In the genomic region with DNA sequence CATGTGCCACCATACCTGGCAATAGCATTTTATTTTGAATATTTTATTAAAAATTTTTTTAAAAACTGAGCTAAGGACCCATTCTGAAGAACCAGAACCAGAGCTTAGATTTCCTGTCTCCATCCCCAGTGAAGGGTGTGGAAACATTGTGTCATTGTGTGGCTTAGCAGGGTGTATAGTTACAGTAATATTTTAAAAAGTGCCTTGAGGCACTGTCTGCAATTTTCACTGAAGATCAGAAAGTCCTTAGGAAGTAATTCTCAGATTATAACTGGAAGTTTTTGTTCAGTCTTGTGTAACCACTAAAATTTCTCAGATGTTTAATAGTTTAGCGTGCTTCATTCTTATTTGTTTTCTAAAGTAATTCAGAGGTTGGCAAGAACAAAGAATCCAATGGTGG, we compare ENCODE assay signal across 28 mouse cellular contexts. TPM values are rescaled to one million over a fixed set of nuclear protein-coding genes. Genes with fewer than 3 reads are reported as not detected.
DNase-seq lines count a peak whose midpoint lies in the region; ATAC-seq and TF ChIP-seq lines count a peak whose summit lies in the region.
"Had no signal": no experiment of that assay in that cellular context is flagged by ENCODE, and none has a peak within 500 bp of the region (broad histone marks: within the 10 kb centered on the region; RNA-seq: fewer than 3 reads in every experiment).

No protein-coding gene starts in this region.

- no peak overlapping the region for H3K4me2 ChIP-seq in forebrain, embryonic 14.5 days (ENCODE audit: low read length)
- H3K4me2 ChIP-seq in forebrain, postnatal 0 days (ENCODE audit: low read depth) = no peak overlapping the region
- no peak overlapping the region for H3K4me2 ChIP-seq in lung, postnatal 0 days (replicated peaks; ENCODE audit: low read depth, low read length)
- H3K4me2 ChIP-seq in myocyte (ENCODE audit: low read depth) = peak overlapping the region; percentile 43
- H3K4me2 ChIP-seq: forebrain, embryonic 15.5 days; heart, embryonic 15.5 days; hindbrain, embryonic 15.5 days; limb, embryonic 15.5 days; neural tube, embryonic 15.5 days; stomach, embryonic 15.5 days had no signal

- DNase-seq in forebrain, embryonic 14.5 days (ENCODE audit: low spot score) = no peak
- DNase-seq in forebrain, postnatal 0 days = no peak
- DNase-seq in lung, postnatal 0 days (ENCODE audit: low spot score) = no peak
- DNase-seq in lung, postnatal 25 days (ENCODE audit: low spot score) = no peak
- no peak for DNase-seq in urinary bladder, postnatal 36 days (ENCODE audit: low spot score in 2 of 2)
- DNase-seq in right cerebral cortex, postnatal 25 days = no peak
- DNase-seq: adrenal gland, postnatal 14 days; B cell, adult 2 months; cerebellum, adult 11 months; cerebellum, postnatal 14 days; gastrocnemius, postnatal 25 days; heart, adult 2 months; heart, postnatal 4 days; kidney, adult 18-20 months; kidney, postnatal 4 days; layer of hippocampus, adult 9-11 months; midbrain, embryonic 14.5 days; right cerebral cortex, postnatal 14 days; thymus, adult 2 months had no signal

- H3K79me2 ChIP-seq in myocyte (ENCODE audit: control insufficient read depth, insufficient read depth) = peaks cover 93% of the 10 kb centered on the region

- H3K9ac ChIP-seq in forebrain, embryonic 14.5 days (ENCODE audit: low read length) = no peak overlapping the region
- no peak overlapping the region for H3K9ac ChIP-seq in forebrain, postnatal 0 days
- no peak overlapping the region for H3K9ac ChIP-seq in lung, postnatal 0 days (replicated peaks; ENCODE audit: low read depth)
- H3K9ac ChIP-seq: forebrain, embryonic 15.5 days; heart, embryonic 15.5 days; hindbrain, embryonic 15.5 days; limb, embryonic 15.5 days; neural tube, embryonic 15.5 days; stomach, embryonic 15.5 days had no signal

- H3K4me1 ChIP-seq in forebrain, embryonic 14.5 days (ENCODE audit: control insufficient read depth, insufficient read depth, low read length) = peaks cover 13% of the 10 kb centered on the region
- no peaks in the 10 kb centered on the region for H3K4me1 ChIP-seq in forebrain, postnatal 0 days (ENCODE audit: insufficient read depth)
- H3K4me1 ChIP-seq in lung, postnatal 0 days (ENCODE audit: insufficient read depth, low read depth, low read length) = peaks cover 14% of the 10 kb centered on the region; the same call in 1 of the 2 replicates
- H3K4me1 ChIP-seq in embryonic fibroblast, embryonic 13.5 days (ENCODE audit: control insufficient read depth, insufficient read depth, low read length) = peaks cover 28% of the 10 kb centered on the region

- no peaks in the 10 kb centered on the region for H3K36me3 ChIP-seq in forebrain, embryonic 14.5 days (ENCODE audit: control insufficient read depth, insufficient read depth, low read length)
- H3K36me3 ChIP-seq in forebrain, postnatal 0 days (ENCODE audit: insufficient read depth) = no peaks in the 10 kb centered on the region
- no peaks in the 10 kb centered on the region for H3K36me3 ChIP-seq in lung, postnatal 0 days (ENCODE audit: insufficient read depth, low read length)
- H3K36me3 ChIP-seq in myocyte (ENCODE audit: control insufficient read depth, insufficient read depth) = no peaks in the 10 kb centered on the region
- H3K36me3 ChIP-seq: forebrain, embryonic 15.5 days; heart, embryonic 15.5 days; hindbrain, embryonic 15.5 days; limb, embryonic 15.5 days; neural tube, embryonic 15.5 days; stomach, embryonic 15.5 days had no signal

- no peak for TF ChIP-seq POLR2A in embryonic fibroblast, embryonic 13.5 days (IDR thresholded peaks at IDR 0.05; ENCODE audit: low read depth, low read length)
- no peak for TF ChIP-seq POLR2A in myocyte (IDR thresholded peaks at IDR 0.05; ENCODE audit: insufficient read length, low read depth)

- ATAC-seq in forebrain, embryonic 14.5 days = no peak
- ATAC-seq in forebrain, postnatal 0 days = no peak
- no peak for ATAC-seq in lung, postnatal 0 days
- ATAC-seq: activated CD4-positive, CD25-positive, alpha-beta regulatory T cell, adult 4 months; forebrain, embryonic 15.5 days had no signal

- H3K27ac ChIP-seq in forebrain, embryonic 14.5 days (ENCODE audit: low read depth, low read length) = peak overlapping the region; percentile 14; the same call in 1 of the 2 replicates
- no peak overlapping the region for H3K27ac ChIP-seq in forebrain, postnatal 0 days (ENCODE audit: low read depth, low read length)
- H3K27ac ChIP-seq in lung, postnatal 0 days (ENCODE audit: low read length) = peak overlapping the region; percentile 64
- peak overlapping the region; percentile 31 for H3K27ac ChIP-seq in embryonic fibroblast, embryonic 13.5 days (ENCODE audit: insufficient read depth, low read length)
- H3K27ac ChIP-seq: forebrain, embryonic 15.5 days; heart, adult 2 months; heart, embryonic 15.5 days; hindbrain, embryonic 15.5 days; limb, embryonic 15.5 days; neural tube, embryonic 15.5 days; stomach, embryonic 15.5 days had no signal

- no peak for TF ChIP-seq CTCF in forebrain, postnatal 0 days (IDR thresholded peaks at IDR 0.05; ENCODE audit: low read depth)
- no peak for TF ChIP-seq CTCF in lung, postnatal 0 days (IDR thresholded peaks at IDR 0.05)
- TF ChIP-seq CTCF in embryonic fibroblast, embryonic 13.5 days (IDR thresholded peaks at IDR 0.05; ENCODE audit: borderline replicate concordance, insufficient read depth, low read length) = no peak

- WGBS in forebrain, embryonic 14.5 days = 44% methylated on average over 1 of the region's 1 CpGs
- WGBS in forebrain, postnatal 0 days = 29% methylated on average over 1 of the region's 1 CpGs
- 35% methylated on average over 1 of the region's 1 CpGs for WGBS in lung, postnatal 0 days

- no peaks in the 10 kb centered on the region for H3K27me3 ChIP-seq in forebrain, embryonic 14.5 days (replicated peaks; ENCODE audit: control insufficient read depth, insufficient read depth, low read length)
- no peaks in the 10 kb centered on the region for H3K27me3 ChIP-seq in forebrain, postnatal 0 days (ENCODE audit: insufficient read depth, low read length)
- no peaks in the 10 kb centered on the region for H3K27me3 ChIP-seq in lung, postnatal 0 days (replicated peaks; ENCODE audit: insufficient read depth, low read length)
- H3K27me3 ChIP-seq in myocyte (ENCODE audit: control insufficient read depth, insufficient read depth, insufficient read length) = no peaks in the 10 kb centered on the region
- H3K27me3 ChIP-seq: forebrain, embryonic 15.5 days; heart, embryonic 15.5 days; hindbrain, embryonic 15.5 days; limb, embryonic 15.5 days; neural tube, embryonic 15.5 days; stomach, embryonic 15.5 days had no signal

- no peaks in the 10 kb centered on the region for H3K9me3 ChIP-seq in forebrain, embryonic 14.5 days (replicated peaks; ENCODE audit: control insufficient read depth, low read length)
- 0 out of 2 replicates have a peak, but pooled peaks cover 3% of the 10 kb centered on the region for H3K9me3 ChIP-seq in forebrain, postnatal 0 days (ENCODE audit: low read length)
- H3K9me3 ChIP-seq in lung, postnatal 0 days (ENCODE audit: low read length) = no peaks in the 10 kb centered on the region
- H3K9me3 ChIP-seq: forebrain, embryonic 15.5 days; heart, embryonic 15.5 days; hindbrain, embryonic 15.5 days; limb, embryonic 15.5 days; neural tube, embryonic 15.5 days; stomach, embryonic 15.5 days had no signal

- TF ChIP-seq EP300 in lung, postnatal 0 days (IDR thresholded peaks at IDR 0.05) = no peak

- no peak overlapping the region for H3K4me3 ChIP-seq in forebrain, embryonic 14.5 days (ENCODE audit: low read depth, low read length)
- H3K4me3 ChIP-seq in forebrain, postnatal 0 days (ENCODE audit: low read depth, low read length) = no peak overlapping the region
- H3K4me3 ChIP-seq in lung, postnatal 0 days (ENCODE audit: low read depth, low read length) = no peak overlapping the region
- H3K4me3 ChIP-seq in embryonic fibroblast, embryonic 13.5 days (ENCODE audit: insufficient read depth, low read length) = no peak overlapping the region
- no peak overlapping the region for H3K4me3 ChIP-seq in myocyte
- H3K4me3 ChIP-seq: forebrain, embryonic 15.5 days; heart, adult 2 months; heart, embryonic 15.5 days; hindbrain, embryonic 15.5 days; limb, embryonic 15.5 days; neural tube, embryonic 15.5 days; stomach, embryonic 15.5 days had no signal

- H3ac ChIP-seq in myocyte (ENCODE audit: control insufficient read depth, insufficient read length) = no peak overlapping the region

TF ChIP-seq in myocyte, 11 proteins besides CTCF, POLR2A, EP300 and RAD21:
- TF ChIP-seq TCF3 (IDR thresholded peaks at IDR 0.05; ENCODE audit: insufficient read length, low read depth) = no peak
- TF ChIP-seq MYOD1 (IDR thresholded peaks at IDR 0.05; ENCODE audit: control insufficient read depth in 1 of 3, insufficient read length in 2 of 3, low read depth in 2 of 3) = no peak
- no peak for TF ChIP-seq POLR2AphosphoS2 (IDR thresholded peaks at IDR 0.05; ENCODE audit: insufficient read length, low read depth)
- TF ChIP-seq REST (IDR thresholded peaks at IDR 0.05; ENCODE audit: insufficient read depth, insufficient read length) = no peak
- TF ChIP-seq MAX (IDR thresholded peaks at IDR 0.05; ENCODE audit: low read depth) = no peak
- no peak for TF ChIP-seq SRF (IDR thresholded peaks at IDR 0.05; ENCODE audit: control insufficient read depth, insufficient read length, low read depth)
- TF ChIP-seq E2F4 (IDR thresholded peaks at IDR 0.05; ENCODE audit: insufficient read depth) = no peak
- no peak for TF ChIP-seq CEBPB (IDR thresholded peaks at IDR 0.05; ENCODE audit: insufficient read depth, poor library complexity, severe bottlenecking)
- TF ChIP-seq MYOG (IDR thresholded peaks at IDR 0.05; ENCODE audit: control insufficient read depth in 1 of 3, insufficient read depth in 1 of 3, insufficient read length in 2 of 3, low read depth in 2 of 3) = no peak
- no peak for TF ChIP-seq TCF12 (IDR thresholded peaks at IDR 0.05; ENCODE audit: insufficient read depth, poor library complexity, severe bottlenecking)
- no peak for TF ChIP-seq USF1 (IDR thresholded peaks at IDR 0.05; ENCODE audit: low read depth)

RNA-seq across cellular contexts. Expression of gene Lpin2, which starts 11.1 kb away (rescaled TPM):
- 29.8 and 36.7 TPM in 2 replicates for polyA plus RNA-seq in forebrain, embryonic 14.5 days (2014; fragmentation: Nextera tagmentation; extraction: Ambion mirVana)
- 44.5 and 58.6 TPM in 2 replicates for total RNA-seq in forebrain, postnatal 0 days (2014; rRNA removed)
- polyA plus RNA-seq in forebrain, postnatal 0 days (2015; fragmentation: Nextera tagmentation; extraction: Ambion mirVana) = 23.6 and 32.5 TPM in 2 replicates
- polyA plus RNA-seq in lung, postnatal 0 days (2015; fragmentation: Nextera tagmentation; extraction: Ambion mirVana) = 54.1 and 65.8 TPM in 2 replicates
- polyA plus RNA-seq in embryonic fibroblast, embryonic 13.5 days (2011; ENCODE audit: insufficient read length, low read depth, missing spikeins) = 16.9 and 20.7 TPM in 2 replicates
- polyA plus RNA-seq in myocyte (2012; fragmentation: generic; extraction: Trizol) = 6.4 TPM
